Mouse (Mus musculus): Measurements from ENCODE around the gene Tspyl3. TPM values are rescaled to one million over a fixed set of nuclear protein-coding genes. Genes with fewer than 3 reads are reported as not detected.

Gene Tspyl3
- total RNA-seq, 2 experiments from 2014 or later: 30.0 to 30.7 TPM

DNA sequence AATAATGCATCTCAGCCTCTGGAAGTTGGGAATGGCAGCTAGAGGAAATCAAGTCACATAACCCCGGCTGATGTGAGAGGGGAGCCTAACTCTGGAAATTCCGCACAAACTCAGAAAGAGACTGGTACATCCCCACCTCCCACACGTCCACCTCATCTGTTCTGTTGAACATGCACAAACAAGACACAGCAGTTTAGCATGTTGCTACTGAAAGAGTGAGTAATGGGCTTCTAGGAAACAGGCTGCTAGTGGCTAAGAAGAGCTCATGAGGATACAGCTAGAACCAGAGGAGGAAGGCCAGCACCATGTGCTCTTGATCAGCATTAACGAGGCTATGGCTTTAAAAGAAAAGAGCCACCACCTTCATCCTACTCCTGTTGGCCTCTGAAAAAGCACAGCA lies 12.7 kb upstream of the Tspyl3 start:
- intact Hi-C loops (cut with DNase I): loop anchor here (2.0 kb wide), 1 partner anchor 77 kb away; the partner anchor contains the start of gene Tm9sf4
- DNase-seq (ENCODE audit: low spot score in 2 of 2): no peak

DNA sequence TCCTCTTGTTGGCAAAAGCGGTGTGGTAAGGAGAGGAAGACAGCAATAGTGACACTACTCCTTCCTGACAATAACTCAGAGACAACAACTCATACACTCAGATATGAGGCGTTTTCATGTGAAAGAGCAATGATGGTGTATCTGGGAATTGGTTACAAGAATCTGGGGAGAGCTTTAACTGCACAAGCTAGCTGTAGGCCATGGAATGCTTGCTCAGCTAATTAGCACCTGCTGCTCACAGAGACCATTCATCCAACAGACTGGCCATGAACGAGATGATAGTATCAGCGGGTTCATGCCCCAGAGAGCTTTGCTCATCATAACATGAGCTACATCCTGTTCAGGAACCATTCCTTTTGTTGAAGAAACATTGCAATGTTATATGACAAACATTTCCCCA lies 12.0 kb upstream of the Tspyl3 start:
- no peak for DNase-seq (ENCODE audit: low spot score in 2 of 2)
- intact Hi-C loops (cut with DNase I): no loop called here

DNA sequence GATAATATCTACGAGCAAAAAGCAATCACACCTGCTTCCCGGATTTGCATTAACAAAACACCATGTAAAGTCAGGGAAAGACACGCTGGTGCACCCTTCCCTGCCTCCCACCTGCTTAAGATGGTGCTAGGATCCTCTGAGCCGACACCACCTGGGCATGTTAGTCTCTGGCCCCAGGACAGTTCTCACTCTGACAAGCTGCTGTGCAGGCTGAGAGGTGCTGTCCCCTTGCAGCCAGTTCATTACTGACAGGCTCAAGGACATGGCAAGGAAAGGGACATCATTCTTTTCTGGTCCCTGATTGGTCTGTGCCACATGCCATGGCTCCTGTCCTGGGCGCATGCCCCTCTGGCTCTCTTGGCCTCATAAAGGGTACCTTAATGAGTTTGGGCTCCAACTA lies 3.3 kb upstream of the Tspyl3 start:
- intact Hi-C loops (cut with DNase I): no loop called here
- DNase-seq (ENCODE audit: low spot score in 2 of 2): no peak

DNA sequence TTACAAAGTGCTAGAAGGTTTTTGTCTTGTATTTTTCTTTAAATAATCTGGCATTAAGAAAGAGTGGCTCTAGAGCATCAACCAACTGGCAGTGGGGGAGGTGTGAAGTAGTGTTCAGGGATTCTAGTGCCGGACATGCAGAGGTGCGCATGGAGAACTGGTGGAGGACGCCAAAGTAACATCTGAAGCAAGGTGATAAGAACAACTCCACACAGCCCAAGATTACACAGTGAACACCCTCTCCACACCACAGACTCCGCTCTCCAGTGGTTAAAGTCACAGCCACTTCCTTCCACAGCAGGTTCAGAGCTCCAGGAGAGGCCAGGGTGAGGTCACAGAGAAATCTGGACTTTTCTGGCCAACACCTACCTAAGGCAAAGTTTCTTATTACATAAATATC lies 2.7 kb upstream of the Tspyl3 start:
- DNase-seq (ENCODE audit: low spot score in 2 of 2): no peak
- intact Hi-C loops (cut with DNase I): no loop called here

DNA sequence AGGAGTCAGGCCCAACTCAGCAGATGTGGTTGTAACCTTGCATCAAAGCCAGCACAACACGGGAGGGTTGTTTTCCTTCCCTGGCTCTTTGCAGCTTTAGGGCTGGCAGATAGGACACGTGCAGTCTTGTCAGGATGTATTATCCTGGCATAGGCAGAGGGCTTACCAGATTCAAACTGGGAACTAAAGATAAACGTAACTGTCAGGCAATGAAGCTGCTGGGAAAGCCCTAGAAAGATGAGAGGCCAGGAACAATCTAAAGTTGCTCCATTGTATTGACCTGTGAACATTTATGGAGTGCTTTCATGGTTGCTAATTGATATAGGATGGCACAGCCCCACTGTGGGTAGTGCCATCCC lies 333 bp upstream of the Tspyl3 start:
- DNase-seq (ENCODE audit: low spot score in 2 of 2): no peak
- intact Hi-C loops (cut with DNase I): no loop called here

DNA sequence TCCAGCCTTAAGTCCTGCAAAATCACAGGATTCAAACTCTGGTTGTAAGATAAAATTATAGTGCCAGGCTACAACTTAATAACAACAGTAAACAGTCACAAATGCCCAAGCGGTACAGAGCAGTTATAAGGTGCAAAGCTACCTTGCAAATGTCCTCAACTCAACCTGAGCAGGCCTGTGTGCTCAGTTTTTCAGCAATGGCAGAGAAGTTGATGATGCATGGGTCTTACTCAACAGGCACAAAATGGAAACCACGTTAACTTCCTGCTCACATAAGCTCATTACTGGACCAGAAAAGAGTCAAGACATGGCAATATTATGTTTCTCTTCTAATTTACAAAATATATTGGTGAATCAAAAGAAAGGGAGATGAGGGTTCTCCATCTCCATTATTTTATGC lies 2.7 kb downstream of the Tspyl3 start:
- intact Hi-C loops (cut with DNase I): no loop called here
- DNase-seq (ENCODE audit: low spot score in 2 of 2): no peak

DNA sequence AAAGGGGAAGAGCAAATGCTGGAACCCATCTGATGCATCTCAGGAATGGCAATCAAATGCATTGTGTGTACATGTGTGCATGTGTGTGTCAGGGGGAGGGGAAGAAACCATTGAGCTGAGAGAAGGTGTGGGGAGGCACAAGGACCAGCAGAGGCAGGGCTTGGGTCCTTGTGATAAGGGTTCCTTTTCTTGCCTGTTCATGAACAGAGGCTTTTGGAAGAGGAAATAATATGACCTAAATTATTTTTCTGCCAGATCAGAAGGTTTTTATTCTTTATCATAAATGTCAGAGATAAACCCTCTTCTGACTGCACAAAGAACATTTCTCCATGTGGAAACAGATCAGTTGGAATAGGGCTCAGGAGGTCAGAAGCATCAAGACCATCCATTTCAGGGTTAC lies 3.1 kb downstream of the Tspyl3 start:
- no peak for DNase-seq (ENCODE audit: low spot score in 2 of 2)
- intact Hi-C loops (cut with DNase I): no loop called here

DNA sequence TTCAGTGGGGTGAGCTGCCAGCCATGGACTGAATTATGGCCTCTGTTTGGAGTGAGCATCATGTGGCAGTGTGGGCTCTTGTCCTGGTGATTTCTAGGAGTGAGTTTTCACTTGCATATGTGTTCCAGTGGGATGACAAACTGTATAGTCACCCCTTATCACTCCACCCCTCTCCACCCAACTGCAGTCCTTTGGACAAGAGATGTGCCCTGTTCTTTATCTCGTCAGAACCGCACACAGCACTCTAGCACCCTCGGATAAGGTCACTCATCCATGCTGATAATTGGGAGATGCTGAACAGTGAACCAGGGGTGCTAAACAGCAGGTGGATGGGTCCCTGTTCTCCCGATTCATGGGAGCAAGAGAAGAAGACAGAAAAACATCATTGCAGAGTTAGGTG lies 3.6 kb downstream of the Tspyl3 start:
- DNase-seq (ENCODE audit: low spot score in 2 of 2): no peak
- intact Hi-C loops (cut with DNase I): no loop called here

DNA sequence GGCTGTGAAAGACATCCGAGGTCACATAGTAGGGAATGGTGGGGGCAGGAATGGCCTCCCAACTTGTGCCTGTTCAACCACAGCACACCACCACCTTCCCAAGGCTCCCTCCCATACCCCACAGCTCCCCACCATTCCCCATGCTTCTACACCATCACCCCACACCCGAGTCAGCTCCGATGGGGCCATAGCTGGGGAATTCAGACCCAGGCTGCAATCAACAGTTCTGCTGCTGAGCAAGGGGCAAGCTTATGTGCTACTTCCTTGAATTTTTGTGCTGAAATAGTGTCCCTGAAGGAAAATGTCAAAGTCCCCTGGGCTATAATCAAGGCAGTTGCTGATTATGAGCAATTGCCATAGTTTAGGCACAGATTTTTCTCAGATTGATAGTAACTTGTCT lies 6.7 kb downstream of the Tspyl3 start:
- intact Hi-C loops (cut with DNase I): no loop called here
- no peak for DNase-seq (ENCODE audit: low spot score in 2 of 2)

DNA sequence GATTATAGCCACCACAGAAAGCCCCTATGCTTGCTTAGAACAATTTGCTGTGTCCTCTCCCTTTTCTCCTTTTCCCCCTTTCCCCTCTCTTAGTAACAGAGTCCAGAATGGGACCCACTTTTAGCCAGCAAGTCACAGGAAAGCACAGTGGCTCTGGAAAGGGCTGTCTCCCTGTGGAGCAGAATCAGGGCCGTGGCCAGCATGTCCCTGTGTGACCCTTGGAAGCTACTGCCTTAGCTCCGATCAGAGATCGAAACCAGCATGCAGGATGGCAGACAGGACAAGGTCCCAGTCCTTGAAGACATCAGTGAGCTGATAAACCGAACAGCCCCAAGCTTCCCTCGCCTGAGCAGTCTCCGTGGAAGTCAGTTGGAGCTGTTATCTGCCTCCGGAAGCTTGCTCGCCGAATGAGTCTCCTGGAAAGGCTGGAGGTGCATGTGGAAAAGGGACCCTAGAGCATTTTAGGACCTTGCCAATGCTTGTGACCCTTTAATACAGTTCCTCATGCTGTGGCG lies 7.4 kb downstream of the Tspyl3 start:
- intact Hi-C loops (cut with DNase I): no loop called here
- no peak for DNase-seq (ENCODE audit: low spot score in 2 of 2)

DNA sequence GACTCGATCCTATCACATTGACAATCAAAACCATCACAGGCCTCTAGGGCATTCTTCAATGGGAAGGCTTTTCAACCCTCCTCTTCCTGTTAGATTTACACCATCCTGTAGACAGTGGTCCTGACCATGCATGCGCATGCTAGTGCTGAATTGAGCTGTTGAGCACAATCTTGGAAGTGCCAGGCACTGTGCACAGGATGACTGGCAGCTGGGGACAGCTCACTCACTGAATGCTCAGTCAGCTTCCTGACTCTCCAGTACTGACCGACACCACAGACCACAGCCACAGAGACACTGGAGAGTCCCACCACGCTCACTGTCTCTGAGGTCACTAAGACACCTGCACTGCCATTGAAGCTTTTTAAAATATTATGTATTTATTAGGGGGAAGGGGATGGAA lies 9.8 kb downstream of the Tspyl3 start:
- intact Hi-C loops (cut with DNase I): no loop called here
- DNase-seq (ENCODE audit: low spot score in 2 of 2): no peak

DNA sequence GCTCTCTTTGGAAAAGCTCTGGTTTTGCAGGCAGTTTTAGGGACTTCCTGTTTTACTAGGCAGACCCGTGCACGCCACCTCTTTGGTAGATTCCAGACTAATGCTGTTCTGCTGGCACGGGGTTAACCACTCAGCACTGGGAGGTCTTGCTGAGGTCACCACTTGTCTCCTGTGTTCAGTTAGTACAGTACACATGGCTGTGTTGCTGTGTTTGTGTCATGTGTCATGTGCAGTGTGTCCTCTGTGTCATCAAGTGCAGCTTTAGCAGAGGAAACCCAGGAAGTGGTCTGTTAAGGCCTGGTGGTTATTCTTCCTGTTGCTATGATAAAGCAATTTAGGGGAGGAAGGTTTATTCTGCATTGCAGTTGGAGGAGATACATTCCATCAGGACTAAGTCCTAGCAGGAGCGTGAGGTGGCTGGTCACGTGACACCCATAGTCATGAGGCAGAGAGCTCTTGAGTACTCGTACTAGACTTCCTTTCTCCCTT lies 10.4 kb downstream of the Tspyl3 start:
- DNase-seq (ENCODE audit: low spot score in 2 of 2): no peak
- intact Hi-C loops (cut with DNase I): no loop called here

DNA sequence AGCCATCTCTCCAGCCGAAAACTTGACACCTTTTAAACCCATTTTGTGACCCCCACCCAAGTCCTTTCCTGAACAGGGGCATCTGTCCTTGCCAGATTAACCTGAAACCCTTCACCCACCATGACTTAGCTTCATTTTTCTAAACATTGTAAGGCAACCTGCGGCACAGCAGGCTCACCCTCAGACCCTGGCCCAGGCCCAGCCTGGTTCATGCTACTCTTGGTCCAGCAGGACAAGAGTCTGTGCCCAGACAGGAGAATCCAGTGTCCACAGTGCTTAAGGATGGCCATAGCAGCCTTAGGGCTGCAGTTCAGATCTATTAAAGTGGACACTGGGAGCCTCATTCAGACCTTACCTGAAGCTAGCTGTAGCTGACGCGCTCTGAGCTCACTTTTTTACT lies 11.9 kb downstream of the Tspyl3 start:
- intact Hi-C loops (cut with DNase I): no loop called here
- no peak for DNase-seq (ENCODE audit: low spot score in 2 of 2)

DNA sequence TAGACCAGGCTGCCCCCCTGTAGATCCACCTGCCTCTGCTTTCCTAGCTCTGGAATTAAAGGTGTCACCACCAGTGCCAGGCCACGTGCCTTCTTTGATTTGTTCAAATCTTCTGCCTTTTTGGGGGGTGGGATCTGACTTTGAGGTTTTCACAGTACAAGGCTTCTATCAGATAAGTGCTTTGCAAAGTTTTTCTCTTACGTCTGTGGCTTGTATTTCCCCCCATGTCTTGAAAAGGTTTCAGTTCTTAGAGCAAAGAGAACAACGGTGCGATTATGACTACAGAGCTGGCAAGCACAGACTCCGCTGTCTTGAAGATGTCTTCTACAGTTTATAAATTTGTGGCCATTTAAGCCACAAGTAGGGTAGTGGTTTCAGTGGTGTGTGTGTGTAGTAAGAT lies 13.8 kb downstream of the Tspyl3 start:
- intact Hi-C loops (cut with DNase I): no loop called here
- DNase-seq (ENCODE audit: low spot score in 2 of 2): no peak

DNA sequence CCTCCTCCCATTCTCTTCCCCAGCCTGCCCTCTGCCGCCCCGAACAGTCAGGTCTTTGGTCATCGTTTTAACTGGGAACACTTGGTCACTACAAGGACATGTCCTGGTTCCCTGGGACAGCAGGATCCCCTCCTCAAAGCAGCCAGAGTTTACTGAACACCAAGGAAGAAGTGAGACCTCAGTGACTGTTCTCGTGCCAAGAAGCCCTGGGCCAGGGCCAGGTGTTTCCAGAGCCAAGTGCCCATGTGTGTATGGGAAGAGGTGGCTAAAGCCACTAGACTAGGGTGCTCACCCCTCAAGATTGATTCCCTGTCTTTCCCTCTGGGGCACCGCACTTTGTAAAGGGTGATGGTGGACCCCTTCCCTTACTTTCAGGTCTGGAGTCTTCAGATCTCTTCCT lies 16.0 kb downstream of the Tspyl3 start:
- DNase-seq (ENCODE audit: low spot score in 2 of 2): no peak
- intact Hi-C loops (cut with DNase I): no loop called here

DNA sequence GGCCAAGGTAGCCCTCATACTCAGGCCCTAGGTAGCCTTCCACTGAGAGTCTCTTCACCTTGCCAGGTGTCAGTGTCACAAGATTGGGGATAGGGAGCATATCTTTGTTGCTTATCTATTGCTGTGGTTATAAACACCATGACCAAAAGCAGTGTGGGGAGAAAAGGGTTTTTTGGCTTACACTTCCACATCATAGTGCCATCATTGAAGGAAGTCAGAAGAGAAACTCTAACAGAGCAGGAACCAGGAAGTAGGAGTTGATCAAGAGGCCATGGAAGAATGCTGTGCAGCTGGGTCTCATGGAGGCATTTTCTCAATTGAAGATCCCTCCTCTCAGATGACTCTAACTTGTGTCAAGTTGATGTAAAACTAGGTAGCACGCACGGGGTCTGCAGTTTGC lies 17.1 kb downstream of the Tspyl3 start:
- no peak for DNase-seq (ENCODE audit: low spot score in 2 of 2)
- intact Hi-C loops (cut with DNase I): no loop called here

DNA sequence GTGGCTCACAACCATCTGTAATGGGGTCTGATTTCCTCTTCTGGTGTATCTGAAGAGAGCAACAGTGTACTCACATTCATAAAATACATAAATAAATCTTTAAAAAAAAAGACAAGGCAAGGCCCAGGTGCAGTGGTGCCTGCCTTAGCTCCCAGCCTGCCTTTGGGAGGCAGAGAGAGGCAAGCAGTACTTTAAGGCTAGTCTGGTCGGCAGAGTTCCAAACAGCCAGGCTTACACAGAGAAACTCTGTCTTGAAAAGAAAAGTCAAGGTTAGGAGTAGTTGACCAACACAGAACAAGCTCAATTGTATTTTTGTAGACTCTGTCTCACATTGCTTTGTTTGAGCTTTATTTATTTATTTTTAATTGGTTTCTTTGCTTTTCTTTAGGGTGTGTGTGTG lies 22.5 kb downstream of the Tspyl3 start:
- intact Hi-C loops (cut with DNase I): no loop called here
- no peak for DNase-seq (ENCODE audit: low spot score in 2 of 2)

DNA sequence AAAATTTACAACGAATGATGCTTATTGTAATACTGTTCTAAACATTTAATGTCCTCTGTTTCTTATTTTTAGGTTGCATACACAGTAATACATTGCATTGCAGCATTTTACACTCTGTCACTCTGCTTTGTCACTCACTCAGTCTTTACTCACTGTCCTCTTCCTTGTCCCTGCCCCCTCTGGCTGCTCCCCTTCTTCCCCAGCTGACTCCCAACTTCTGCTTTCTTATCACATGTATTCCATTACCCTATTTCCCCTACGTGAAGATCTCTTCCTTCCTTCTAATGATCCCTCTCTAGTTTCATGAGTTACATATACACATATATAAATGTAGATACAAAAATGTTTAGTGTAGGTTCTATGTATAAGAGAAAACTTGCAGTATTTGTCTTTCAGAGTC lies 26.1 kb downstream of the Tspyl3 start:
- intact Hi-C loops (cut with DNase I): no loop called here
- no peak for DNase-seq (ENCODE audit: low spot score in 2 of 2)

DNA sequence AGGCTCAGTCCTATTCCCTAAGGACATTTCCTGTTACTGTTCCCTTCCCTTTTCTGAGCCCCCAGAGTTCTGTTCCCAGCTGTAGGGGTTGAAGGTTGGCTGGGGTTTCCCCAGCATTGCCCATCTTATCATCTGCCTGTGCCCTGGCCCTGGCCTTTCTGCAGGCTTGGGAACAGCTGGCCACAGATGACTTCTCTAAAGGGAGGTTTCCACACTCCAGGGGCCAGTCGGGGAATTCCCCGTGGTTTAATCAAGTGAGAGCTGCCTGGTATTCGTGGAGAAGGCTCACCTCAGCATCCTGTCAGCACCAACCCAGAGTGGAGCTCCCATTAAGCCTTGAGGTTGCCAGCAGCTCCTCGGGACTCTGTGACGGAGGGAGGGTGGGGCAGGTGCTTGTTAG lies 26.8 kb downstream of the Tspyl3 start:
- intact Hi-C loops (cut with DNase I): no loop called here
- DNase-seq (ENCODE audit: low spot score in 2 of 2): no peak

DNA sequence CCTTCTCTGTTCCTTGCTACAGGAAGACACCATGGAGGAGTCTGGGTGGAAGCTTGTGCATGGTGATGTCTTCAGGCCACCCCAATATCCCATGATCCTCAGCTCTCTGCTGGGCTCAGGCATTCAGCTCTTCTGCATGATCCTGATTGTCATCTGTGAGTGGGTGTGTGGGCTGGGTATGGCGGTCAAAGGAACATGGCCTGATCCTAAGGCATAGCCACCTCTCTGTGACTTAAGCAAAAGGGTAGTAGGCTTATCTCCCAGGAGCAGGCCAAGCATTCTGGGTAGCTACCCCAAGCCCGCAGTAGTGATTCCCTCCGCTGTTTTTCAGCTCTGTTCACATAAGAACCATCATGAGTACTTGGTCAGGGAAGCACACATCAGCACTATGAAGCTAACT lies 31.0 kb downstream of the Tspyl3 start:
- intact Hi-C loops (cut with DNase I): no loop called here
- DNase-seq (ENCODE audit: low spot score in 2 of 2): no peak

DNA sequence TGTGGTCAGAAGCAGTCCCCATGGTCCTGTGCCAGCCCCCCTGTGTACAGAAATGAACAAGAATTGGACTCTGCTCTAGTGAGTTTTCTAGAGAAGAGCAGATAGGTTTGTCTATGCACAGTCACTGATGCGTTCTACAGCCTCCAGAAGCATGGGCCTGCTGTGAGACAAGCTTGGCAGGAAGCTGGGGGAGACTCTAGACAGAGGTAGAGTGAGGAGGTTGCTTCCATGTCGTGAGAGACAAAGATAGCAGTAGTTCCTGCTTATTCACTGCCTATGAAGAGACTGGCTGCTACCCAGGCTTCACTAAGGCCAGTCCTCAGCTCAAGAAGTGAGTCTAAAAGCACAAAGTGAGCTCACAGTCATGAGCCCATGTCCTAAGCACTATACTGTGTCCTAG lies 34.0 kb downstream of the Tspyl3 start:
- no peak for DNase-seq (ENCODE audit: low spot score in 2 of 2)
- intact Hi-C loops (cut with DNase I): no loop called here

DNA sequence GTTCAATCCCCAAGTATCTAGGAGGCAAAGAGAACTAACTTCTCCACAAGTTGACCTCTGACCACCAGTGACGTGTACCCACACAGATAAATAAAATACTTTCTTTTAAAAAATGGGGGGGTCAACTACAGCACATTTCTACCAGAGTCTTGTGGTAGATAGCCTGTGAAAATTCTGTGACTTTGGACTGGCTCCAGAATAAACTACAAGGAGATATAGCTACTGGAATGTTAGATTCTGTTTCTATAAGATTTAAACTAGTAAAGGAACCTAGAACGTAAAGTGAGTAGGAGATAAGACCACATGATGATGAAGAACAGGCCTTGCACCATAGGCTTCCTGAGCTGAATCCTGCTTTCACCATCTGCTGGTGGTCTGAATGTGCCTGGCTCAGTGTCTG lies 37.4 kb downstream of the Tspyl3 start:
- DNase-seq (ENCODE audit: low spot score in 2 of 2): no peak
- intact Hi-C loops (cut with DNase I): no loop called here

Data from left cerebral cortex, postnatal 14 days (tissue).